Mouse (Mus musculus): ENCODE results near the gene Osbpl9.

Osbpl9 gene

GRCm38 (mm10) chr4:109207524-109207923 is 5.5 kb upstream of the Osbpl9 start:
- no peak for DNase-seq (ENCODE audit: low read depth)

GRCm38 (mm10) chr4:109204416-109204815 is 2.3 kb upstream of the Osbpl9 start:
- DNase-seq (ENCODE audit: low read depth) = peak; percentile 64

GRCm38 (mm10) chr4:109203931-109204330 is 1.9 kb upstream of the Osbpl9 start:
- DNase-seq (ENCODE audit: low read depth) = peak; percentile 66

- DNase-seq (ENCODE audit: low read depth) = no peak
These were observed 3.0 kb downstream of the Osbpl9 start for GRCm38 (mm10) chr4:109199069-109199468.

- DNase-seq (ENCODE audit: low read depth) = no peak
These were observed 6.0 kb downstream of the Osbpl9 start for GRCm38 (mm10) chr4:109195900-109196629.

GRCm38 (mm10) chr4:109193886-109194285 is 8.2 kb downstream of the Osbpl9 start:
- DNase-seq (ENCODE audit: low read depth) = no peak

GRCm38 (mm10) chr4:109191598-109191997 is 10.5 kb downstream of the Osbpl9 start:
- DNase-seq (ENCODE audit: low read depth) = no peak

- no peak for DNase-seq (ENCODE audit: low read depth)
These were observed 16.3 kb downstream of the Osbpl9 start for GRCm38 (mm10) chr4:109185616-109186405.

GRCm38 (mm10) chr4:109175677-109176076 is 26.4 kb downstream of the Osbpl9 start:
- DNase-seq (ENCODE audit: low read depth) = peak; percentile 40

- DNase-seq (ENCODE audit: low read depth) = peak; percentile 61
These were observed 28.2 kb downstream of the Osbpl9 start for GRCm38 (mm10) chr4:109173775-109174440.

- DNase-seq (ENCODE audit: low read depth) = peak; percentile 80
These were observed 28.7 kb downstream of the Osbpl9 start for GRCm38 (mm10) chr4:109173369-109173768.

GRCm38 (mm10) chr4:109165521-109166173 is 36.4 kb downstream of the Osbpl9 start:
- peak; percentile 95 for DNase-seq (ENCODE audit: low read depth)

GRCm38 (mm10) chr4:109156481-109157261 is 45.4 kb downstream of the Osbpl9 start:
- peak; percentile 71 for DNase-seq (ENCODE audit: low read depth)

GRCm38 (mm10) chr4:109156073-109156472 is 46.0 kb downstream of the Osbpl9 start:
- no peak for DNase-seq (ENCODE audit: low read depth)

- peak; percentile 75 for DNase-seq (ENCODE audit: low read depth)
These were observed 51.9 kb downstream of the Osbpl9 start for GRCm38 (mm10) chr4:109150214-109150613.

- no peak for DNase-seq (ENCODE audit: low read depth)
These were observed 52.7 kb downstream of the Osbpl9 start for GRCm38 (mm10) chr4:109149411-109149810.

GRCm38 (mm10) chr4:109147278-109148038 is 54.6 kb downstream of the Osbpl9 start:
- DNase-seq (ENCODE audit: low read depth) = peak; percentile 89

GRCm38 (mm10) chr4:109143091-109143490 is 59.0 kb downstream of the Osbpl9 start:
- no peak for DNase-seq (ENCODE audit: low read depth)

- DNase-seq (ENCODE audit: low read depth) = peak; percentile 58
These were observed 63.5 kb downstream of the Osbpl9 start for GRCm38 (mm10) chr4:109138551-109138950.

- peak; percentile 77 for DNase-seq (ENCODE audit: low read depth)
These were observed 65.5 kb downstream of the Osbpl9 start for GRCm38 (mm10) chr4:109136475-109137125.

Measured in NIH3T3 (cell line).